Mouse (Mus musculus) G1E (cell line): ENCODE data around the gene Cdkn2a. TPM values are rescaled to one million over a fixed set of nuclear protein-coding genes. Genes with fewer than 3 reads are reported as not detected.

Source experiments
- ATAC-seq: 2 replicates; pipeline ENCODE4 v1.8.0; 2016; ENCODE audit warnings: mild to moderate bottlenecking; ENCODE audit not compliant: insufficient number of reproducible peaks, poor library complexity, low FRiP score, severe bottlenecking; ENCODE audit errors: extremely low read depth
- DNase-seq: peaks from one replicate; pipeline ENCODE4 v3.0.0; 2012; ENCODE audit warnings: low spot score
- H3K27me3 ChIP-seq: 2 replicates; pipeline ENCODE4 v1.6.1; 2012; ENCODE audit warnings: mild to moderate bottlenecking, low read length, inconsistent platforms; ENCODE audit not compliant: insufficient read depth
- H3K36me3 ChIP-seq: replicated peaks from 2 replicates; pipeline ENCODE3; 2012; ENCODE audit warnings: mild to moderate bottlenecking, inconsistent platforms
- H3K4me1 ChIP-seq: 2 replicates; pipeline ENCODE4 v1.6.1; 2012; ENCODE audit warnings: low read depth, low read length, inconsistent platforms, mixed read lengths; ENCODE audit not compliant: insufficient read depth
- H3K4me3 ChIP-seq: 2 replicates; pipeline ENCODE4 v1.5.1; 2012; ENCODE audit warnings: low read depth, mild to moderate bottlenecking, inconsistent platforms, low read length, moderate library complexity, mixed read lengths
- H3K9me3 ChIP-seq: replicated peaks from 2 replicates; pipeline ENCODE4 v1.6.1; 2012; ENCODE audit warnings: inconsistent platforms
- CTCF ChIP-seq: IDR thresholded peaks from 2 replicates; pipeline ENCODE4 v1.5.1; 2012; ENCODE audit warnings: low read depth, low read length, inconsistent platforms, mixed read lengths
- GATA1 ChIP-seq: IDR thresholded peaks from 2 replicates; pipeline ENCODE4 v1.6.1; 2012; ENCODE audit warnings: borderline replicate concordance, low read length, inconsistent platforms, mixed read lengths
- GATA2 ChIP-seq: IDR thresholded peaks from 2 replicates; pipeline ENCODE4 v1.6.1; 2012; ENCODE audit warnings: low read depth, low read length, inconsistent platforms, borderline replicate concordance
- POLR2AphosphoS5 ChIP-seq: IDR thresholded peaks from 2 replicates; pipeline ENCODE4 v1.6.1; 2012; ENCODE audit warnings: low read depth, low read length, inconsistent platforms; ENCODE audit not compliant: insufficient replicate concordance
- TAL1 ChIP-seq: conservative IDR thresholded peaks from 2 replicates; pipeline ENCODE4 v1.6.1; 2012; ENCODE audit warnings: low read depth, low read length, inconsistent platforms, mixed read lengths
- polyA plus RNA-seq: library from polyadenylated mRNA; stranded (reverse); fragments of >175 nt; gene quantifications from 2 replicates; pipeline ENCODE4 v1.2.3, GENCODE M21; 2012
- total RNA-seq, 2 experiments: library from RNA; stranded (forward) in 1 of 2; stranded (reverse) in 1 of 2; fragments of 200-1000 nt in 1 of 2; fragments of >200 nt in 1 of 2; fragmentation: Nextera tagmentation in 1 of 2; gene quantifications; 2 replicates each; pipeline ENCODE4 v1.2.3; 2014 to 2017

Cdkn2a gene
- total and polyA plus RNA-seq, 3 experiments: not detected

DNA sequence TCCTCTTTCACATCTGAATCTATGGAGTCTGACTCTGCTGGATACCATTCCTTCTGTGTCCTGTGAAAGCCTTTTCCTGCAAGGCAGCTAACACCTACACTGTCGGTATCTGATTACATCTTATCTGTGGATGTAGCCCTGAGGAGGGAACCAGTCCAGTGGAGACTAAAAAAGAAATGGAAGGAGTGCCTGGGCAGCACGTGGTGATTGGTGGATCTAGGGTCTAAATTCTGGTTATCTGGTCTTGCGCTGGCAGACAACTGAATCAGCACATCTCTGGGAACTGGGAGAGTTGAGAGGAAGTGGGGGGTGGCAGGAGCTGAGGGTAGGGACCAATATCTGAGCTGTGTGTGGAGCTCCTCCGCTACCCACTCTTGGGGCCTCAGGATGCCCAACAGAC, 5.4 kb downstream of the Cdkn2a start:
- Histone ChIP-seq H3K4me1 (no peaks in the 10 kb centered on the region), H3K4me3 (no peak overlapping the region), H3K27me3 (no peaks in the 10 kb centered on the region), H3K36me3 (no peaks in the 10 kb centered on the region), H3K9me3 (peaks cover 24% of the 10 kb centered on the region)
- TF ChIP-seq CTCF: no peak
- TF ChIP-seq GATA2: no peak
- no peak for TF ChIP-seq TAL1
- TF ChIP-seq POLR2AphosphoS5: no peak
- TF ChIP-seq GATA1: no peak
- DNase-seq: no peak
- no peak for ATAC-seq

DNA sequence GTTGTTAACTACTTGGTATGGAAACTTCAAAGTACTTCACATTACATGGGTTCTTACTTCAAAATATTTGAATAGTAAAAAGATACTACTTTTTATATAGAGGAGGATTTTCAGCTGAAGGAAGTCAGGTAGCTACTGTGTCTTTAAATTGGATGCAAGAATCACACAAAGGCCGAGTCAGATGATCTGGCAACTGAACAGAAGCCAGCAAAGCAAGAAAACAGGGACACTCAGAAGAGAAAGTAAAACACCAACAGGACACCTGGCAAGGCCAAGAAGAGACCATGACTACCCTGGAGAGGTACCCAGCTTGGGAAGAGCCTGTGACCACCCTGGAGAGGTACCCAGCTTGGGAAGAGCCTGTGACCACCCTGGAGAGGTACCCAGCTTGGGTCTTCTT, 7.9 kb downstream of the Cdkn2a start:
- DNase-seq: no peak
- ATAC-seq: no peak
- no peaks in the 10 kb centered on the region for H3K27me3 ChIP-seq
- no peaks in the 10 kb centered on the region for H3K4me1 ChIP-seq
- no peak overlapping the region for H3K4me3 ChIP-seq
- H3K9me3 ChIP-seq: peaks cover 35% of the 10 kb centered on the region
- TF ChIP-seq CTCF (no peak), POLR2AphosphoS5 (no peak), TAL1 (no peak), GATA1 (no peak), GATA2 (no peak)
- no peaks in the 10 kb centered on the region for H3K36me3 ChIP-seq

DNA sequence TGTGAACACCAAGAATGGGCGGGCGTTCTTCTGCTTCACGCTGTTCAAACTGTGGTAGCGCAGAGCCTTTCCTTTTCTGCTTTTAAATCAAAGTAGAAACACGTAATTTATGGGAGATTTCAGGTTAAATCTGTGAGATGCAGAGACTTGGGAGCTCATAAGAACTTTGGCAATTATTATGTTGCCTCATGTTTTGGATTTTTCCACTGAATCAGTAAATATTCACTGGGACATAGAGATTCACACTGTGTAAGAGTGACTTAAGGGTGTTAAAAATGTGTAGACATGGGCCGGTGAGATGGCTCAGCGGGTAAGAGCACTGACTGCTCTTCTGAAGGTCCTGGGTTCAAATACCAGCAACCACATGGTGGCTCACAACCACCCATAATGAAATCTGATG, 8.8 kb downstream of the Cdkn2a start:
- H3K27me3 ChIP-seq: no peaks in the 10 kb centered on the region
- DNase-seq (no peak), ATAC-seq (no peak)
- H3K4me3 ChIP-seq: no peak overlapping the region
- H3K36me3 ChIP-seq: no peaks in the 10 kb centered on the region
- no peaks in the 10 kb centered on the region for H3K4me1 ChIP-seq
- TF ChIP-seq POLR2AphosphoS5 (no peak), TAL1 (no peak), GATA1 (no peak), GATA2 (no peak), CTCF (no peak)
- peaks cover 35% of the 10 kb centered on the region for H3K9me3 ChIP-seq

DNA sequence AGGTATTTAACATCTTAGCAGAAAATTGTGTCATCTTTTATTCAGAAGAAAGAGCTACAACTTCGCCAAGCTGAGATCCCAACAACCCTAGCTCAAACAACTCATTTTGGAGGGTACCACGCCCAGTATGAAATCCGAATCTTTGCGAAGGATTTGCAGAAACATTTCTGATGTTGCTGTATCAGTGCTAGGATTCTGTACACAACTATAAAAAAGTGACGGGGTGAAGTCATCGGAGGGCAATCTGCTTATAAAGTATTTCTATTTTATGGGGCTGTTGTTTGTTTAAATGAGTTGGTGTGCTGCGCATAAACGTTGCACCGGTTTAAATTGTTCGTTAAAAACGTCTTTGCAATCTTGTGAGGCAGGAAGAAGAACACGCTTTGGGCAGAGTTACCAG, 11.8 kb downstream of the Cdkn2a start:
- TF ChIP-seq TAL1 (no peak), GATA2 (no peak), GATA1 (no peak), CTCF (no peak), POLR2AphosphoS5 (no peak)
- H3K4me1 ChIP-seq: no peaks in the 10 kb centered on the region

DNA sequence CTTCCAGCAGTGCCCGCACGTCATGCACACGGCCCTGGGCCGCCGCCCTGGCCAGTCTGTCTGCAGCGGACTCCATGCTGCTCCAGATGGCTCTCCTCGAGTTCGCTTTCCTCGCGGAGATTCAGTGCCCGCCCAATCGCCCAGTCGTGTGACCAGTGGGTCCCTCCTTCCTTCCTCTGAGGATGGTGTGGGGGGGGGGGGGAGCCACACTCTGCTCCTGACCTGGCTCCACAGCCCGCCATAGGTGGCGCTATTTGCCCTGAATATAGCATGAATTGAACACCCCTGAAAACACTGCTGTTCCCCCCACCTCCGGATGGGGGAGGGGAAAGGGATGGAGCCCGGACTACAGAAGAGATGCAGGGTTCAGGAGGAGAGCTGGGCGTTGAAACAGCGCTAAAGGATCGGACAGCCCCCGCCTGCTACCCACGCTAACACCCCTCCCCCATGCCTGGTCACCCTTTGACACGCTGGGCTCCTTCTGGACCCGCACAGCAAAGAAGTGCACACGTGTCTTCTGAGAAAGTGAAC, 12.4 kb downstream of the Cdkn2a start:
- H3K36me3 ChIP-seq: no peaks in the 10 kb centered on the region
- H3K4me1 ChIP-seq: no peaks in the 10 kb centered on the region
- H3K9me3 ChIP-seq: peaks cover 26% of the 10 kb centered on the region
- no peak overlapping the region; the same call in 1 of the 2 replicates for H3K4me3 ChIP-seq
- no peaks in the 10 kb centered on the region for H3K27me3 ChIP-seq
- DNase-seq (no peak), ATAC-seq (no peak)
- TF ChIP-seq TAL1 (no peak), GATA2 (no peak), GATA1 (no peak), POLR2AphosphoS5 (no peak), CTCF (no peak)

More for the DNA sequence above, 11.8 kb downstream of the Cdkn2a start:
- ATAC-seq: no peak
- Histone ChIP-seq H3K36me3 (no peaks in the 10 kb centered on the region), H3K27me3 (no peaks in the 10 kb centered on the region), H3K9me3 (peaks cover 26% of the 10 kb centered on the region), H3K4me3 (no peak overlapping the region)
- no peak for DNase-seq

DNA sequence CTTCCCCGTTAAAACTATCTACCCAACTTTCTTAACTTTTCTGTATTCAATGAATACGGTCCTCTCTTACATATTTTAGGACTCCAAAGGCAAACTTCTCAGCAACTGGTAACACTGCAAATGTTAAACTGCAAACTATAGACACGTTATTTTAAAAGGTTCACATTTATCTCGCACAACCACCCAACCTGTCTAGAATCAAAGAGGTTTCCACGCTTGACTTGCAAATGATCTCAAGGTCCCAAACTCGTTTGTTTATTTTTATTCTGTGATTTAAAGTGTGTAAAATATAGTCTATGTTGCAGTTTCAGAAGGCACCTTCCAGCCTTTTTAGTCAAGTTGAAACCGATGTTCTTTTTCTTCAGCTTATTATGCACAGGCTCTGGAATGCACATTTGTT, 13.2 kb downstream of the Cdkn2a start:
- Histone ChIP-seq H3K36me3 (no peaks in the 10 kb centered on the region), H3K27me3 (no peaks in the 10 kb centered on the region; the same call in 1 of the 2 replicates), H3K4me1 (no peaks in the 10 kb centered on the region), H3K9me3 (peaks cover 30% of the 10 kb centered on the region), H3K4me3 (no peak overlapping the region)
- ATAC-seq (no peak), DNase-seq (no peak)
- no peak for TF ChIP-seq POLR2AphosphoS5
- TF ChIP-seq TAL1: no peak
- no peak for TF ChIP-seq GATA2
- TF ChIP-seq GATA1: no peak
- TF ChIP-seq CTCF: no peak

DNA sequence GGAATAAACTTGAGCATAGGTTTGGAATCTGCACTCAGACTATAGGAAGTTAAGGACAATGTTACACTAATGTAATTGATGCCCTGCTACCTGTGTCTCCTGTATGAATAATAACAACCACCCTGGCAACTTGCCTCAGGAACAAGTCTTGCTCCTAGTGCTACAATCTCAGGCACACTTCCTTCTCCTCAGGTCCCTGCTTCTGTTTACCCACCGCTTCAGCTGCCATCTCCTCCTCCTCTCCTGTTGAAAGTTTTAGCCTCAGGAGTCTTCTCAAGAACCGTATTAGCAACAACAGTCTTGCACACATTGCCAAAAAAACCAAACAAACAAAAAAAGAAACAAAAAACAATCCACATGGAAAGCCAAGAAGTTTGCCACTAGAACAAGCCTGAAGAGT, 14.8 kb downstream of the Cdkn2a start:
- no peak for TF ChIP-seq GATA2
- no peaks in the 10 kb centered on the region for H3K4me1 ChIP-seq
- no peaks in the 10 kb centered on the region; the same call in 1 of the 2 replicates for H3K27me3 ChIP-seq

More for the DNA sequence above, 14.8 kb downstream of the Cdkn2a start:
- H3K4me3 ChIP-seq: no peak overlapping the region
- no peaks in the 10 kb centered on the region for H3K36me3 ChIP-seq
- peaks cover 30% of the 10 kb centered on the region for H3K9me3 ChIP-seq
- DNase-seq (no peak), ATAC-seq (no peak)
